Mouse (Mus musculus) liver, adult 2 months (tissue): ENCODE results near the gene S100a5. TPM values are rescaled to one million over a fixed set of nuclear protein-coding genes. Genes with fewer than 3 reads are reported as not detected.

Source experiments
- DNase-seq: peaks from one replicate; pipeline ENCODE4 v3.0.0-alpha.2; 2011; ENCODE audit warnings: low read depth, low spot score; ENCODE audit errors: extremely low read depth
- H3K27ac ChIP-seq: fragments of 200-500 bp; replicated peaks from 2 replicates; pipeline ENCODE4 v1.5.1; 2012; ENCODE audit warnings: low read depth, mild to moderate bottlenecking, control low read depth, inconsistent platforms, low read length; ENCODE audit not compliant: insufficient read depth
- H3K27me3 ChIP-seq: fragments of 200-500 bp; 2 replicates; pipeline ENCODE4 v1.6.1; 2012; ENCODE audit warnings: mild to moderate bottlenecking, moderate library complexity, low read length, inconsistent platforms; ENCODE audit not compliant: control insufficient read depth, insufficient read depth
- H3K36me3 ChIP-seq: fragments of 200-500 bp; 2 replicates; pipeline ENCODE4 v1.6.1; 2012; ENCODE audit warnings: low read length, inconsistent platforms; ENCODE audit not compliant: control insufficient read depth, insufficient read depth
- H3K4me1 ChIP-seq: fragments of 200-500 bp; 2 replicates; pipeline ENCODE4 v1.6.1; 2011; ENCODE audit warnings: low read length; ENCODE audit not compliant: control insufficient read depth, insufficient read depth
- H3K4me3 ChIP-seq: fragments of 200-500 bp; 2 replicates; pipeline ENCODE4 v1.5.1; 2011; ENCODE audit warnings: low read depth, mild to moderate bottlenecking, control low read depth, low read length, moderate library complexity; ENCODE audit not compliant: insufficient read depth
- H3K79me2 ChIP-seq: fragments of 200-500 bp; 2 replicates; pipeline ENCODE4 v1.6.1; 2012; ENCODE audit warnings: inconsistent platforms, mild to moderate bottlenecking, low read length, moderate library complexity; ENCODE audit not compliant: control insufficient read depth, insufficient read depth
- H3K9ac ChIP-seq: fragments of 200-500 bp; 2 replicates; pipeline ENCODE4 v1.6.1; 2012; ENCODE audit warnings: low read depth, mild to moderate bottlenecking, control low read depth, inconsistent platforms, low read length
- CTCF ChIP-seq: fragments of 200-500 bp; IDR thresholded peaks from 2 replicates; pipeline ENCODE4 v1.5.1; 2011; ENCODE audit warnings: low read depth, low read length, control low read depth
- POLR2A ChIP-seq: fragments of 200-500 bp; IDR thresholded peaks from 2 replicates; pipeline ENCODE4 v1.6.1; 2011; ENCODE audit warnings: low read length, control low read depth; ENCODE audit not compliant: insufficient read depth; ENCODE audit errors: extremely low read depth
- WGBS: fragments of 180-500 bp; shearing (Covaris S2); methylation state at CpG from one replicate; pipeline ENCODE4 v1.1.7; 2018; 5-methylcytosine and 5-hydroxymethylcytosine counted together
- polyA plus RNA-seq: library from polyadenylated mRNA; depleted of rRNA; stranded (reverse); fragments of >200 nt; gene quantifications from 2 replicates; pipeline ENCODE4 v1.2.3, GENCODE M21; 2012
- total RNA-seq: library from RNA; depleted of rRNA; stranded (reverse); fragments of >200 nt; gene quantifications from 2 replicates; pipeline ENCODE4 v1.2.3, GENCODE M21; 2014

The S100a5 gene
- total and polyA plus RNA-seq, 2 experiments, result not detected

- Histone ChIP-seq H3K36me3 (no peaks in the 10 kb centered on the region), H3K79me2 (no peaks in the 10 kb centered on the region), H3K4me3 (no peak overlapping the region), H3K27me3 (no peaks in the 10 kb centered on the region), H3K9ac (no peak overlapping the region), H3K4me1 (no peaks in the 10 kb centered on the region), H3K27ac (no peak overlapping the region)
- peak; percentile 6 for DNase-seq
- TF ChIP-seq CTCF, result no peak
- TF ChIP-seq POLR2A, result no peak
- 74% methylated on average over 10 of the region's 10 CpGs for WGBS
These were observed 21.4 kb upstream of the S100a5 start for GRCm38 (mm10) chr3:90586906-90587305.

- H3K79me2 ChIP-seq, result no peaks in the 10 kb centered on the region
- WGBS, result 86% methylated on average over 14 of the region's 14 CpGs
- H3K4me1 ChIP-seq, result no peaks in the 10 kb centered on the region
- H3K4me3 ChIP-seq, result no peak overlapping the region
- H3K27ac ChIP-seq, result no peak overlapping the region
- H3K27me3 ChIP-seq, result no peaks in the 10 kb centered on the region
- no peaks in the 10 kb centered on the region for H3K36me3 ChIP-seq
- no peak for DNase-seq
- TF ChIP-seq CTCF, result no peak
- no peak for TF ChIP-seq POLR2A
- H3K9ac ChIP-seq, result no peak overlapping the region
These were observed 20.8 kb upstream of the S100a5 start for GRCm38 (mm10) chr3:90587361-90588101.

- no peak for DNase-seq
- no peak overlapping the region for H3K27ac ChIP-seq
These were observed 18.9 kb upstream of the S100a5 start for GRCm38 (mm10) chr3:90589390-90589789.

GRCm38 (mm10) chr3:90589947-90590346 lies 18.4 kb upstream of the S100a5 start, which contains the start of gene S100a2:
S100a2 (plus strand) TSS chr3:90590247.
- Histone ChIP-seq H3K27me3 (no peaks in the 10 kb centered on the region), H3K9ac (no peak within 1 kb of the TSS), H3K27ac (no peak within 1 kb of the TSS), H3K79me2 (no peaks in the 10 kb centered on the region), H3K4me1 (no peaks in the 10 kb centered on the region), H3K36me3 (no peaks in the 10 kb centered on the region), H3K4me3 (no peak within 1 kb of the TSS)
- no peak for TF ChIP-seq POLR2A
- no peak for TF ChIP-seq CTCF
- 89% methylated on average over 8 of the region's 8 CpGs for WGBS
- DNase-seq, result no peak

More at GRCm38 (mm10) chr3:90589390-90589789, 18.9 kb upstream of the S100a5 start:
- Histone ChIP-seq H3K36me3 (no peaks in the 10 kb centered on the region), H3K9ac (no peak overlapping the region), H3K27me3 (no peaks in the 10 kb centered on the region), H3K79me2 (no peaks in the 10 kb centered on the region), H3K4me1 (no peaks in the 10 kb centered on the region), H3K4me3 (no peak overlapping the region)
- TF ChIP-seq CTCF, result no peak
- no peak for TF ChIP-seq POLR2A
- WGBS, result 77% methylated on average over 6 of the region's 6 CpGs

GRCm38 (mm10) chr3:90594466-90594865 lies 13.9 kb upstream of the S100a5 start:
- Histone ChIP-seq H3K27me3 (no peaks in the 10 kb centered on the region), H3K27ac (no peak overlapping the region), H3K4me1 (no peaks in the 10 kb centered on the region), H3K4me3 (no peak overlapping the region), H3K9ac (no peak overlapping the region), H3K79me2 (no peaks in the 10 kb centered on the region), H3K36me3 (no peaks in the 10 kb centered on the region)
- WGBS, result 97% methylated on average over 1 of the region's 1 CpGs
- TF ChIP-seq POLR2A (no peak), CTCF (no peak)
- DNase-seq, result no peak

- Histone ChIP-seq H3K4me1 (no peaks in the 10 kb centered on the region), H3K79me2 (no peaks in the 10 kb centered on the region), H3K27me3 (no peaks in the 10 kb centered on the region), H3K36me3 (no peaks in the 10 kb centered on the region), H3K4me3 (no peak overlapping the region), H3K9ac (no peak overlapping the region), H3K27ac (no peak overlapping the region)
- TF ChIP-seq CTCF (no peak), POLR2A (no peak)
- DNase-seq, result no peak
- 67% methylated on average over 5 of the region's 5 CpGs for WGBS
These were observed 12.8 kb upstream of the S100a5 start for GRCm38 (mm10) chr3:90595556-90595955.
